Mouse (Mus musculus): ENCODE measurements around the gene Hes7. TPM values are rescaled to one million over a fixed set of nuclear protein-coding genes. Genes with fewer than 3 reads are reported as not detected.
A peak's percentile ranks its signal among the peaks of the same experiment; 100 is the strongest.

Gene Hes7
- polyA plus RNA-seq, 1 experiment from 2014 or later: 0.33 TPM

- H3K9me3 ChIP-seq (ENCODE audit: control insufficient read depth, low read length): no peaks in the 10 kb centered on the region
- WGBS: under 1% methylated on average over 19 of the region's 19 CpGs
- H3K36me3 ChIP-seq (ENCODE audit: control insufficient read depth, insufficient read depth, low read length): no peaks in the 10 kb centered on the region; the same call in 1 of the 2 replicates
- H3K4me1 ChIP-seq (ENCODE audit: control insufficient read depth, insufficient read depth, low read length): peaks cover 50% of the 10 kb centered on the region
- peak overlapping the region; percentile 50 for H3K4me3 ChIP-seq (ENCODE audit: low read depth, low read length)
- H3K27ac ChIP-seq (ENCODE audit: low read depth, low read length): 0 out of 2 replicates have a peak overlapping the region, but pooled peaks have one; percentile 3
- H3K9ac ChIP-seq (ENCODE audit: low read length): peak overlapping the region; percentile 69
- peak; percentile 97 for DNase-seq (ENCODE audit: low spot score, missing footprints)
- H3K27me3 ChIP-seq (ENCODE audit: control insufficient read depth, insufficient read depth, low read length): 0 out of 2 replicates have a peak, but pooled peaks cover 2% of the 10 kb centered on the region
- peak; percentile 66 for ATAC-seq (ENCODE audit: low FRiP score)
- H3K4me2 ChIP-seq: peak overlapping the region; percentile 95
Observed at GRCm38 (mm10) chr11:69098762-69099091, 21.5 kb upstream of the Hes7 start.

- no peak for ATAC-seq (ENCODE audit: low FRiP score)
- peak overlapping the region; percentile 50 for H3K4me3 ChIP-seq (ENCODE audit: low read depth, low read length)
- no peak for DNase-seq (ENCODE audit: low spot score, missing footprints)
- 0 out of 2 replicates have a peak overlapping the region, but pooled peaks have one; percentile 11 for H3K27ac ChIP-seq (ENCODE audit: low read depth, low read length)
- no peaks in the 10 kb centered on the region for H3K9me3 ChIP-seq (ENCODE audit: control insufficient read depth, low read length)
- H3K4me1 ChIP-seq (ENCODE audit: control insufficient read depth, insufficient read depth, low read length): peaks cover 48% of the 10 kb centered on the region
- under 1% methylated on average over 22 of the region's 22 CpGs for WGBS
- peaks cover 3% of the 10 kb centered on the region; the same call in 1 of the 2 replicates for H3K36me3 ChIP-seq (ENCODE audit: control insufficient read depth, insufficient read depth, low read length)
- H3K27me3 ChIP-seq (ENCODE audit: control insufficient read depth, insufficient read depth, low read length): 0 out of 2 replicates have a peak, but pooled peaks cover 2% of the 10 kb centered on the region
- peak overlapping the region; percentile 95 for H3K4me2 ChIP-seq
- H3K9ac ChIP-seq (ENCODE audit: low read length): peak overlapping the region; percentile 69
Observed at GRCm38 (mm10) chr11:69099177-69099914, 20.9 kb upstream of the Hes7 start.

- Histone ChIP-seq H3K4me3 (ENCODE audit: low read depth, low read length) (peak overlapping the region; percentile 50), H3K4me1 (ENCODE audit: control insufficient read depth, insufficient read depth, low read length) (peaks cover 48% of the 10 kb centered on the region), H3K4me2 (peak overlapping the region; percentile 95), H3K9me3 (ENCODE audit: control insufficient read depth, low read length) (no peaks in the 10 kb centered on the region), H3K27me3 (ENCODE audit: control insufficient read depth, insufficient read depth, low read length) (0 out of 2 replicates have a peak, but pooled peaks cover 2% of the 10 kb centered on the region), H3K9ac (ENCODE audit: low read length) (peak overlapping the region; percentile 69), H3K27ac (ENCODE audit: low read depth, low read length) (no peak overlapping the region), H3K36me3 (ENCODE audit: control insufficient read depth, insufficient read depth, low read length) (peaks cover 5% of the 10 kb centered on the region; the same call in 1 of the 2 replicates)
- DNase-seq (ENCODE audit: low spot score, missing footprints) (peak; percentile 95), ATAC-seq (ENCODE audit: low FRiP score) (peak; percentile 33; the same call in 1 of the 2 replicates)
- WGBS: 1% methylated on average over 23 of the region's 23 CpGs
Observed at GRCm38 (mm10) chr11:69099915-69100345, 20.3 kb upstream of the Hes7 start.

- Histone ChIP-seq H3K4me3 (ENCODE audit: low read depth, low read length) (peak overlapping the region; percentile 50; the same call in 1 of the 2 replicates), H3K9ac (ENCODE audit: low read length) (no peak overlapping the region)
Observed at GRCm38 (mm10) chr11:69100639-69101360, 19.4 kb upstream of the Hes7 start.

GRCm38 (mm10) chr11:69101604-69102402, 18.4 kb upstream of the Hes7 start:
- peaks cover 9% of the 10 kb centered on the region for H3K36me3 ChIP-seq (ENCODE audit: control insufficient read depth, insufficient read depth, low read length)
- WGBS: 90% methylated on average over 21 of the region's 21 CpGs
- no peak overlapping the region for H3K27ac ChIP-seq (ENCODE audit: low read depth, low read length)
- ATAC-seq (ENCODE audit: low FRiP score): no peak
- no peak overlapping the region for H3K4me2 ChIP-seq
- H3K4me1 ChIP-seq (ENCODE audit: control insufficient read depth, insufficient read depth, low read length): peaks cover 34% of the 10 kb centered on the region
- no peak overlapping the region for H3K4me3 ChIP-seq (ENCODE audit: low read depth, low read length)
- H3K27me3 ChIP-seq (ENCODE audit: control insufficient read depth, insufficient read depth, low read length): no peaks in the 10 kb centered on the region
- no peak for DNase-seq (ENCODE audit: low spot score, missing footprints)
- no peak overlapping the region for H3K9ac ChIP-seq (ENCODE audit: low read length)
- no peaks in the 10 kb centered on the region for H3K9me3 ChIP-seq (ENCODE audit: control insufficient read depth, low read length)

More at GRCm38 (mm10) chr11:69100639-69101360, 19.4 kb upstream of the Hes7 start:
- peaks cover 7% of the 10 kb centered on the region for H3K36me3 ChIP-seq (ENCODE audit: control insufficient read depth, insufficient read depth, low read length)
- peaks cover 43% of the 10 kb centered on the region for H3K4me1 ChIP-seq (ENCODE audit: control insufficient read depth, insufficient read depth, low read length)
- H3K9me3 ChIP-seq (ENCODE audit: control insufficient read depth, low read length): no peaks in the 10 kb centered on the region
- DNase-seq (ENCODE audit: low spot score, missing footprints): no peak
- ATAC-seq (ENCODE audit: low FRiP score): no peak
- peak overlapping the region; percentile 95 for H3K4me2 ChIP-seq
- no peak overlapping the region for H3K27ac ChIP-seq (ENCODE audit: low read depth, low read length)
- 93% methylated on average over 20 of the region's 20 CpGs for WGBS
- 0 out of 2 replicates have a peak, but pooled peaks cover 2% of the 10 kb centered on the region for H3K27me3 ChIP-seq (ENCODE audit: control insufficient read depth, insufficient read depth, low read length)

- 96% methylated on average over 7 of the region's 7 CpGs for WGBS
- DNase-seq (ENCODE audit: low spot score, missing footprints): no peak
- Histone ChIP-seq H3K4me3 (ENCODE audit: low read depth, low read length) (no peak overlapping the region), H3K36me3 (ENCODE audit: control insufficient read depth, insufficient read depth, low read length) (peaks cover 9% of the 10 kb centered on the region), H3K4me1 (ENCODE audit: control insufficient read depth, insufficient read depth, low read length) (peaks cover 28% of the 10 kb centered on the region), H3K9ac (ENCODE audit: low read length) (no peak overlapping the region), H3K27me3 (ENCODE audit: control insufficient read depth, insufficient read depth, low read length) (no peaks in the 10 kb centered on the region), H3K9me3 (ENCODE audit: control insufficient read depth, low read length) (no peaks in the 10 kb centered on the region), H3K27ac (ENCODE audit: low read depth, low read length) (no peak overlapping the region), H3K4me2 (no peak overlapping the region)
- ATAC-seq (ENCODE audit: low FRiP score): no peak
Observed at GRCm38 (mm10) chr11:69102403-69102725, 17.8 kb upstream of the Hes7 start.

GRCm38 (mm10) chr11:69103121-69103520, 17.1 kb upstream of the Hes7 start:
- DNase-seq (ENCODE audit: low spot score, missing footprints): no peak
- Histone ChIP-seq H3K4me2 (no peak overlapping the region), H3K9me3 (ENCODE audit: control insufficient read depth, low read length) (no peaks in the 10 kb centered on the region), H3K4me3 (ENCODE audit: low read depth, low read length) (no peak overlapping the region), H3K4me1 (ENCODE audit: control insufficient read depth, insufficient read depth, low read length) (peaks cover 20% of the 10 kb centered on the region), H3K27ac (ENCODE audit: low read depth, low read length) (no peak overlapping the region), H3K36me3 (ENCODE audit: control insufficient read depth, insufficient read depth, low read length) (peaks cover 14% of the 10 kb centered on the region), H3K27me3 (ENCODE audit: control insufficient read depth, insufficient read depth, low read length) (no peaks in the 10 kb centered on the region), H3K9ac (ENCODE audit: low read length) (no peak overlapping the region)
- ATAC-seq (ENCODE audit: low FRiP score): no peak
- 95% methylated on average over 14 of the region's 14 CpGs for WGBS

GRCm38 (mm10) chr11:69103531-69104435, 16.4 kb upstream of the Hes7 start:
- Histone ChIP-seq H3K27ac (ENCODE audit: low read depth, low read length) (no peak overlapping the region), H3K9me3 (ENCODE audit: control insufficient read depth, low read length) (no peaks in the 10 kb centered on the region), H3K4me1 (ENCODE audit: control insufficient read depth, insufficient read depth, low read length) (peaks cover 14% of the 10 kb centered on the region), H3K36me3 (ENCODE audit: control insufficient read depth, insufficient read depth, low read length) (peaks cover 14% of the 10 kb centered on the region), H3K9ac (ENCODE audit: low read length) (no peak overlapping the region), H3K27me3 (ENCODE audit: control insufficient read depth, insufficient read depth, low read length) (no peaks in the 10 kb centered on the region), H3K4me2 (no peak overlapping the region), H3K4me3 (ENCODE audit: low read depth, low read length) (no peak overlapping the region)
- ATAC-seq (ENCODE audit: low FRiP score): no peak
- WGBS: 92% methylated on average over 15 of the region's 15 CpGs
- DNase-seq (ENCODE audit: low spot score, missing footprints): peak; percentile 77

Data from midbrain, embryonic 11.5 days (tissue).